Comparison of ENCODE assay signal across 8 mouse cellular contexts in genomic region chr6:91617031-91617596, GRCm38 (mm10).
DNase-seq lines count a peak whose midpoint lies in the region; ATAC-seq and TF ChIP-seq lines count a peak whose summit lies in the region.

No protein-coding gene starts in this region.

- H3K27ac ChIP-seq in bone marrow, adult 2 months (ENCODE audit: control insufficient read depth, insufficient read depth, low read depth, low read length, poor library complexity), result no peak overlapping the region
- peak overlapping the region; percentile 85 for H3K27ac ChIP-seq in hindbrain, embryonic 12.5 days
- H3K27ac ChIP-seq in lung, embryonic 16.5 days (ENCODE audit: low read length), result peak overlapping the region; percentile 83

- TF ChIP-seq CTCF in C2C12 (IDR thresholded peaks at IDR 0.05; ENCODE audit: control insufficient read depth, insufficient read depth, insufficient read length), result no peak
- TF ChIP-seq CTCF in bone marrow, adult 2 months (IDR thresholded peaks at IDR 0.05; ENCODE audit: control insufficient read depth, insufficient read depth, low read length), result no peak

- no peaks in the 10 kb centered on the region for H3K79me2 ChIP-seq in C2C12 (ENCODE audit: control insufficient read depth, insufficient read depth)

- H3K4me2 ChIP-seq in hindbrain, embryonic 12.5 days (replicated peaks), result peak overlapping the region; percentile 58
- H3K4me2 ChIP-seq in lung, embryonic 16.5 days (ENCODE audit: low read depth, low read length), result peak overlapping the region; percentile 69

- peak overlapping the region; percentile 64 for H3ac ChIP-seq in C2C12 (ENCODE audit: control insufficient read depth, insufficient read length, low read depth)

- no peaks in the 10 kb centered on the region for H3K36me3 ChIP-seq in C2C12 (ENCODE audit: control insufficient read depth, insufficient read depth)
- no peaks in the 10 kb centered on the region for H3K36me3 ChIP-seq in hindbrain, embryonic 12.5 days
- H3K36me3 ChIP-seq in lung, embryonic 16.5 days (ENCODE audit: control insufficient read depth, insufficient read depth, low read length), result no peaks in the 10 kb centered on the region

- peak; percentile 55 to 64 for DNase-seq in layer of hippocampus, postnatal 10 days (ENCODE audit: low spot score in 2 of 2)
- peak; percentile 87 for DNase-seq in retina, embryonic 14.5 days (ENCODE audit: low spot score)
- peak; percentile 88 for DNase-seq in yolk sac, embryonic 10.5 days (ENCODE audit: low spot score)

- no peaks in the 10 kb centered on the region; the same call in 1 of the 2 replicates for H3K4me1 ChIP-seq in bone marrow, adult 2 months (ENCODE audit: control insufficient read depth, insufficient read depth, low read length)
- peaks cover 28% of the 10 kb centered on the region for H3K4me1 ChIP-seq in hindbrain, embryonic 12.5 days
- H3K4me1 ChIP-seq in lung, embryonic 16.5 days (replicated peaks; ENCODE audit: control insufficient read depth, insufficient read depth, low read length), result peaks cover 13% of the 10 kb centered on the region

- no peaks in the 10 kb centered on the region; the same call in 1 of the 2 replicates for H3K9me3 ChIP-seq in hindbrain, embryonic 12.5 days (replicated peaks)
- H3K9me3 ChIP-seq in lung, embryonic 16.5 days (ENCODE audit: control insufficient read depth, low read length), result no peaks in the 10 kb centered on the region

- ATAC-seq in erythroid progenitor cell, adult 5-6 weeks (replicated peaks; ENCODE audit: low FRiP score, poor library complexity, severe bottlenecking), result 0 out of 2 replicates have a peak, but pooled peaks have one; percentile 21
- peak; percentile 95 for ATAC-seq in hindbrain, embryonic 12.5 days (ENCODE audit: low FRiP score)
- ATAC-seq in lung, embryonic 16.5 days (ENCODE audit: low read depth), result peak; percentile 95

- H3K9ac ChIP-seq in hindbrain, embryonic 12.5 days, result peak overlapping the region; percentile 65
- peak overlapping the region; percentile 70 for H3K9ac ChIP-seq in lung, embryonic 16.5 days (ENCODE audit: low read length)

- no peaks in the 10 kb centered on the region for H3K79me3 ChIP-seq in C2C12 (ENCODE audit: low read depth)

- WGBS in bone marrow, adult 2 months, result 7% methylated on average over 13 of the region's 13 CpGs
- WGBS in hindbrain, embryonic 12.5 days, result under 1% methylated on average over 13 of the region's 13 CpGs
- 1% methylated on average over 13 of the region's 13 CpGs for WGBS in lung, embryonic 16.5 days

- no peak for TF ChIP-seq POLR2A in bone marrow, adult 2 months (IDR thresholded peaks at IDR 0.05; ENCODE audit: borderline replicate concordance, control insufficient read depth, low read depth, low read length)

- H3K4me3 ChIP-seq in C2C12 (ENCODE audit: insufficient read depth, poor library complexity, severe bottlenecking), result no peak overlapping the region
- peak overlapping the region; percentile 25 for H3K4me3 ChIP-seq in bone marrow, adult 2 months (replicated peaks; ENCODE audit: control insufficient read depth, low read depth, low read length)
- peak overlapping the region; percentile 33 for H3K4me3 ChIP-seq in hindbrain, embryonic 12.5 days
- peak overlapping the region; percentile 47 for H3K4me3 ChIP-seq in lung, embryonic 16.5 days (ENCODE audit: low read length)

- no peaks in the 10 kb centered on the region for H3K27me3 ChIP-seq in C2C12 (ENCODE audit: control insufficient read depth, insufficient read depth, insufficient read length)
- no peaks in the 10 kb centered on the region for H3K27me3 ChIP-seq in hindbrain, embryonic 12.5 days
- no peaks in the 10 kb centered on the region for H3K27me3 ChIP-seq in lung, embryonic 16.5 days (ENCODE audit: control insufficient read depth, insufficient read depth, low read depth, low read length)

TF ChIP-seq in C2C12, 6 proteins besides CTCF, POLR2A, EP300 and RAD21:
- TF ChIP-seq MAX (IDR thresholded peaks at IDR 0.05) (no peak), USF1 (IDR thresholded peaks at IDR 0.05; ENCODE audit: low read depth) (no peak), MYOD1 (IDR thresholded peaks at IDR 0.05; ENCODE audit: control insufficient read depth, insufficient read length, low read depth) (no peak), CEBPB (IDR thresholded peaks at IDR 0.05; ENCODE audit: low read depth) (no peak)
TF ChIP-seq in C2C12: peak in this region for 0.

Comparison
In these comparisons a context has a peak if more than half of its experiments do, and no peak if none do; other contexts are left out.
1. ATAC-seq: peak in every context shown above with its lines; median percentile 95 in hindbrain, embryonic 12.5 days; 95 in lung, embryonic 16.5 days; 21 in erythroid progenitor cell, adult 5-6 weeks.